Mouse (Mus musculus) hindbrain, embryonic 11.5 days (tissue): ENCODE measurements around the gene Ep400. TPM values are rescaled to one million over a fixed set of nuclear protein-coding genes. Genes with fewer than 3 reads are reported as not detected.

ENCODE experiments used
- ATAC-seq: fragments of 200-750 bp; cut with Nextera tagmentation; 2 replicates; pipeline ENCODE4 v1.8.0; 2017; ENCODE audit warnings: mild to moderate bottlenecking, moderate TSS enrichment, moderate library complexity; ENCODE audit not compliant: low FRiP score
- DNase-seq: peaks from one replicate; pipeline ENCODE4 v3.0.0-alpha.2; 2015; ENCODE audit warnings: low spot score
- H3K27ac ChIP-seq: fragments of 300-500 bp; sonication (generic); 2 replicates; pipeline ENCODE4 v1.5.1; 2014; ENCODE audit warnings: mild to moderate bottlenecking, low read depth, low read length
- H3K27me3 ChIP-seq: fragments of 300-500 bp; sonication (generic); 2 replicates; pipeline ENCODE4 v1.6.1; 2014; ENCODE audit warnings: mild to moderate bottlenecking, low read length, moderate library complexity, mixed read lengths; ENCODE audit not compliant: control insufficient read depth, insufficient read depth
- H3K36me3 ChIP-seq: fragments of 300-500 bp; sonication (generic); 2 replicates; pipeline ENCODE4 v1.6.1; 2014; ENCODE audit warnings: mild to moderate bottlenecking, low read length, moderate library complexity, mixed read lengths; ENCODE audit not compliant: control insufficient read depth, insufficient read depth
- H3K4me1 ChIP-seq: fragments of 300-500 bp; sonication (generic); replicated peaks from 2 replicates; pipeline ENCODE4 v1.6.1; 2014; ENCODE audit warnings: low read length, mixed read lengths; ENCODE audit not compliant: control insufficient read depth, insufficient read depth
- H3K4me2 ChIP-seq: fragments of 300-500 bp; sonication (generic); replicated peaks from 2 replicates; pipeline ENCODE4 v1.6.1; 2014; ENCODE audit warnings: mild to moderate bottlenecking, low read depth, low read length
- H3K4me3 ChIP-seq: fragments of 300-500 bp; sonication (generic); 2 replicates; pipeline ENCODE4 v1.5.1; 2014; ENCODE audit warnings: low read depth, low read length
- H3K9ac ChIP-seq: fragments of 300-500 bp; sonication (generic); 2 replicates; pipeline ENCODE4 v1.6.1; 2014; ENCODE audit warnings: low read depth, low read length
- H3K9me3 ChIP-seq: fragments of 300-500 bp; sonication (generic); 2 replicates; pipeline ENCODE4 v1.6.1; 2016; ENCODE audit warnings: low read length; ENCODE audit not compliant: control insufficient read depth
- WGBS: fragments of 180-500 bp; shearing (Covaris S2); extraction: QIAGEN DNeasy Blood & Tissue Kit; methylation state at CpG from one replicate; pipeline ENCODE4 v1.1.7; 2014; 5-methylcytosine and 5-hydroxymethylcytosine counted together
- polyA plus RNA-seq: library from polyadenylated mRNA; unstranded; fragments of >200 nt; fragmentation: Nextera tagmentation; extraction: Ambion mirVana; gene quantifications from 2 replicates; pipeline ENCODE4 v1.2.1, GENCODE M21; 2014

Gene Ep400
- polyA plus RNA-seq, 1 experiment from 2014 or later = 49.7 TPM

GRCm38 (mm10) chr5:110664750-110665269 lies 105.7 kb downstream of the Ep400 start:
- H3K4me1 ChIP-seq = no peaks in the 10 kb centered on the region
- H3K4me2 ChIP-seq = no peak overlapping the region
- H3K9ac ChIP-seq = no peak overlapping the region
- no peak overlapping the region for H3K27ac ChIP-seq
- H3K4me3 ChIP-seq = no peak overlapping the region
- WGBS = 95% methylated on average over 2 of the region's 2 CpGs
- H3K27me3 ChIP-seq = no peaks in the 10 kb centered on the region
- H3K9me3 ChIP-seq = no peaks in the 10 kb centered on the region
- DNase-seq = no peak
- peaks cover 32% of the 10 kb centered on the region for H3K36me3 ChIP-seq
- ATAC-seq = no peak

- 93% methylated on average over 2 of the region's 2 CpGs for WGBS
- Histone ChIP-seq H3K36me3 (peaks cover 29% of the 10 kb centered on the region), H3K4me1 (no peaks in the 10 kb centered on the region), H3K27ac (no peak overlapping the region), H3K4me3 (no peak overlapping the region), H3K4me2 (no peak overlapping the region), H3K9me3 (no peaks in the 10 kb centered on the region), H3K27me3 (no peaks in the 10 kb centered on the region), H3K9ac (no peak overlapping the region)
- ATAC-seq (no peak), DNase-seq (no peak)
Observed at GRCm38 (mm10) chr5:110664041-110664440, 106.5 kb downstream of the Ep400 start.

GRCm38 (mm10) chr5:110659682-110660081 lies 110.8 kb downstream of the Ep400 start:
- H3K4me1 ChIP-seq = no peaks in the 10 kb centered on the region
- no peak overlapping the region for H3K4me2 ChIP-seq
- no peak for ATAC-seq
- peaks cover 15% of the 10 kb centered on the region; the same call in 1 of the 2 replicates for H3K36me3 ChIP-seq
- no peak overlapping the region for H3K27ac ChIP-seq
- no peak for DNase-seq
- H3K27me3 ChIP-seq = no peaks in the 10 kb centered on the region
- H3K9me3 ChIP-seq = no peaks in the 10 kb centered on the region
- no peak overlapping the region for H3K4me3 ChIP-seq
- H3K9ac ChIP-seq = no peak overlapping the region

GRCm38 (mm10) chr5:110653686-110654085 lies 116.8 kb downstream of the Ep400 start:
- H3K4me1 ChIP-seq = 0 out of 2 replicates have a peak, but pooled peaks cover 3% of the 10 kb centered on the region
- DNase-seq = peak; percentile 11
- H3K4me3 ChIP-seq = peak overlapping the region; percentile 96
- H3K9ac ChIP-seq = peak overlapping the region; percentile 92
- 0 out of 2 replicates have a peak overlapping the region, but pooled peaks have one; percentile 17 for H3K27ac ChIP-seq
- H3K27me3 ChIP-seq = no peaks in the 10 kb centered on the region
- peaks cover 13% of the 10 kb centered on the region; the same call in 1 of the 2 replicates for H3K36me3 ChIP-seq
- H3K4me2 ChIP-seq = peak overlapping the region; percentile 93
- 2% methylated on average over 37 of the region's 37 CpGs for WGBS
- H3K9me3 ChIP-seq = no peaks in the 10 kb centered on the region
- peak; percentile 68 for ATAC-seq

- DNase-seq (peak; percentile 99), ATAC-seq (peak; percentile 87)
- Histone ChIP-seq H3K27me3 (no peaks in the 10 kb centered on the region), H3K9ac (peak within 1 kb of the TSS; percentile 92), H3K4me3 (peak within 1 kb of the TSS; percentile 96), H3K27ac (0 out of 2 replicates have a peak within 1 kb of the TSS, but pooled peaks have one; percentile 17), H3K9me3 (no peaks in the 10 kb centered on the region), H3K4me1 (0 out of 2 replicates have a peak, but pooled peaks cover 3% of the 10 kb centered on the region), H3K36me3 (peaks cover 11% of the 10 kb centered on the region; the same call in 1 of the 2 replicates), H3K4me2 (peak within 1 kb of the TSS; percentile 93)
- 1% methylated on average over 91 of the region's 91 CpGs for WGBS
Observed at GRCm38 (mm10) chr5:110652719-110653648, 117.5 kb downstream of the Ep400 start, which contains the start of the genes Noc4l and Ddx51. Gene Noc4l (minus strand): TSS chr5:110653417. Gene Ddx51 (plus strand): TSS chr5:110653451.

GRCm38 (mm10) chr5:110646377-110646776 lies 124.1 kb downstream of the Ep400 start:
- Histone ChIP-seq H3K36me3 (peaks cover 8% of the 10 kb centered on the region; the same call in 1 of the 2 replicates), H3K4me1 (no peaks in the 10 kb centered on the region), H3K27me3 (no peaks in the 10 kb centered on the region), H3K9ac (no peak overlapping the region), H3K4me3 (no peak overlapping the region), H3K27ac (no peak overlapping the region), H3K9me3 (no peaks in the 10 kb centered on the region), H3K4me2 (no peak overlapping the region)
- no peak for ATAC-seq
- DNase-seq = no peak

- WGBS = 26% methylated on average over 12 of the region's 12 CpGs
- no peak overlapping the region for H3K27ac ChIP-seq
- H3K9ac ChIP-seq = no peak overlapping the region
- ATAC-seq = no peak
- no peaks in the 10 kb centered on the region for H3K36me3 ChIP-seq
- H3K27me3 ChIP-seq = no peaks in the 10 kb centered on the region; the same call in 1 of the 2 replicates
- H3K4me1 ChIP-seq = no peaks in the 10 kb centered on the region
- H3K4me3 ChIP-seq = no peak overlapping the region
- H3K4me2 ChIP-seq = peak overlapping the region; percentile 17; the same call in 1 of the 2 replicates
- DNase-seq = peak; percentile 85
- no peaks in the 10 kb centered on the region for H3K9me3 ChIP-seq
Observed at GRCm38 (mm10) chr5:110639459-110639858, 131.1 kb downstream of the Ep400 start.

- no peak overlapping the region for H3K9ac ChIP-seq
- ATAC-seq (no peak), DNase-seq (no peak)
- H3K9me3 ChIP-seq = no peaks in the 10 kb centered on the region
- no peaks in the 10 kb centered on the region; the same call in 1 of the 2 replicates for H3K27me3 ChIP-seq
- no peak overlapping the region for H3K4me3 ChIP-seq
- 83% methylated on average over 7 of the region's 7 CpGs for WGBS
- H3K36me3 ChIP-seq = no peaks in the 10 kb centered on the region
- no peaks in the 10 kb centered on the region for H3K4me1 ChIP-seq
- no peak overlapping the region for H3K4me2 ChIP-seq
- no peak overlapping the region for H3K27ac ChIP-seq
Observed at GRCm38 (mm10) chr5:110638306-110639074, 132.0 kb downstream of the Ep400 start.
